Mouse (Mus musculus) erythroblast, embryonic 14.5 days (primary cell): ENCODE data around the gene Plcb3.

Source experiments
- GATA1 ChIP-seq: IDR thresholded peaks from 2 replicates; pipeline ENCODE4 v1.6.1; 2012; ENCODE audit warnings: low read length, inconsistent platforms, mixed read lengths
- TAL1 ChIP-seq: IDR thresholded peaks from 3 replicates; pipeline ENCODE4 v1.6.1; 2012; ENCODE audit warnings: low read length, inconsistent platforms, mixed read lengths

- TF ChIP-seq TAL1, result no peak
- TF ChIP-seq GATA1, result no peak
These were observed 28.1 kb downstream of the Plcb3 start for GRCm38 (mm10) chr19:6948186-6948585.
